Mouse (Mus musculus) MEL (cell line): ENCODE results near the gene Rpl3. TPM values are rescaled to one million over a fixed set of nuclear protein-coding genes. Genes with fewer than 3 reads are reported as not detected.
A peak's percentile ranks its signal among the peaks of the same experiment; 100 is the strongest.

ENCODE experiments used
- DNase-seq: peaks from one replicate; pipeline ENCODE4 v3.0.0; 2011; ENCODE audit warnings: low read depth, low spot score
- H3K27ac ChIP-seq: 2 replicates; pipeline ENCODE4 v1.5.1; 2012; ENCODE audit warnings: low read depth, mild to moderate bottlenecking, control low read depth, low read length, moderate library complexity; ENCODE audit not compliant: control insufficient read depth
- H3K27me3 ChIP-seq, 2 experiments: fragments of 150-350 bp in 1 of 2; sonication (generic) in 1 of 2; 2 replicates each; pipeline ENCODE4 v1.6.1; 2012; ENCODE audit warnings: low read length in 2 of 2, mild to moderate bottlenecking in 2 of 2, improper control_type of control experiment in 1 of 2, moderate library complexity in 1 of 2; ENCODE audit not compliant: insufficient read depth in 2 of 2, control insufficient read depth in 1 of 2
- H3K36me3 ChIP-seq, 2 experiments: 2 replicates each; pipeline ENCODE4 v1.6.1; 2012 to 2014; ENCODE audit warnings: low read length in 2 of 2, improper control_type of control experiment in 1 of 2, inconsistent platforms in 1 of 2, mild to moderate bottlenecking in 1 of 2; ENCODE audit not compliant: insufficient read depth in 2 of 2, control insufficient read depth in 1 of 2
- H3K4me1 ChIP-seq, 2 experiments: fragments of 150-350 bp in 1 of 2; sonication (generic) in 1 of 2; 2 replicates each; pipeline ENCODE4 v1.6.1; 2012; ENCODE audit warnings: low read length in 2 of 2, improper control_type of control experiment in 1 of 2, mild to moderate bottlenecking in 1 of 2; ENCODE audit not compliant: insufficient read depth in 2 of 2, control insufficient read depth in 1 of 2
- H3K4me3 ChIP-seq, 2 experiments: fragments of 150-350 bp in 1 of 2; sonication (generic) in 1 of 2; 2 replicates each; pipeline ENCODE4 v1.5.1; 2012; ENCODE audit warnings: low read depth in 2 of 2, low read length in 2 of 2, mild to moderate bottlenecking in 2 of 2, moderate library complexity in 2 of 2, control low read depth in 1 of 2, improper control_type of control experiment in 1 of 2; ENCODE audit not compliant: control insufficient read depth in 1 of 2, insufficient read depth in 1 of 2
- H3K79me2 ChIP-seq: 2 replicates; pipeline ENCODE4 v1.6.1; 2012; ENCODE audit warnings: mild to moderate bottlenecking, low read length, moderate library complexity; ENCODE audit not compliant: control insufficient read depth, poor library complexity, insufficient read depth
- H3K9ac ChIP-seq: 2 replicates; pipeline ENCODE4 v1.6.1; 2012; ENCODE audit warnings: low read depth, mild to moderate bottlenecking, control low read depth, low read length, moderate library complexity; ENCODE audit not compliant: control insufficient read depth, poor library complexity, severe bottlenecking
- H3K9me3 ChIP-seq: fragments of 150-350 bp; sonication (generic); replicated peaks from 2 replicates; pipeline ENCODE4 v1.6.1; 2012; ENCODE audit warnings: mild to moderate bottlenecking, low read length, improper control_type of control experiment, moderate library complexity; ENCODE audit not compliant: insufficient read depth
- CHD2 ChIP-seq: IDR thresholded peaks from 2 replicates; pipeline ENCODE4 v1.6.1; 2011; ENCODE audit warnings: low read length, improper control_type of control experiment
- CTCF ChIP-seq, 3 experiments: IDR thresholded peaks in 2 of 3; conservative IDR thresholded peaks in 1 of 3; 2 replicates each; pipeline ENCODE4 v1.5.1; 2011 to 2012; ENCODE audit warnings: low read length in 3 of 3, low read depth in 2 of 3, mild to moderate bottlenecking in 2 of 3, improper control_type of control experiment in 1 of 3, inconsistent platforms in 1 of 3, mixed read lengths in 1 of 3, moderate library complexity in 1 of 3; ENCODE audit not compliant: control insufficient read depth in 1 of 3, insufficient read depth in 1 of 3, poor library complexity in 1 of 3, severe bottlenecking in 1 of 3
- E2F4 ChIP-seq: IDR thresholded peaks from 2 replicates; pipeline ENCODE4 v1.6.1; 2011; ENCODE audit warnings: low read depth, low read length, improper control_type of control experiment, borderline replicate concordance
- ELF1 ChIP-seq: IDR thresholded peaks from 2 replicates; pipeline ENCODE4 v1.6.1; 2014; ENCODE audit warnings: low read depth, mild to moderate bottlenecking, inconsistent platforms, low read length, improper control_type of control experiment, moderate library complexity
- EP300 ChIP-seq, 2 experiments: IDR thresholded peaks; 2 replicates each; pipeline ENCODE4 v1.6.1; 2011; ENCODE audit warnings: improper control_type of control experiment in 2 of 2, low read length in 2 of 2, low read depth in 1 of 2, mild to moderate bottlenecking in 1 of 2
- HCFC1 ChIP-seq: IDR thresholded peaks from 2 replicates; pipeline ENCODE4 v1.6.1; 2012; ENCODE audit warnings: low read depth, mild to moderate bottlenecking, inconsistent platforms, low read length, improper control_type of control experiment, moderate library complexity
- JUND ChIP-seq: IDR thresholded peaks from 2 replicates; pipeline ENCODE4 v1.6.1; 2011; ENCODE audit warnings: low read depth, mild to moderate bottlenecking, improper control_type of control experiment, low read length
- MAZ ChIP-seq: IDR thresholded peaks from 2 replicates; pipeline ENCODE4 v1.6.1; 2012; ENCODE audit warnings: low read depth, mild to moderate bottlenecking, inconsistent platforms, low read length, improper control_type of control experiment
- MXI1 ChIP-seq: IDR thresholded peaks from 2 replicates; pipeline ENCODE4 v1.6.1; 2011; ENCODE audit warnings: mild to moderate bottlenecking, low read depth, low read length, improper control_type of control experiment
- MYB ChIP-seq: IDR thresholded peaks from 2 replicates; pipeline ENCODE4 v1.6.1; 2011; ENCODE audit warnings: mild to moderate bottlenecking, low read depth, low read length, improper control_type of control experiment
- NELFE ChIP-seq: IDR thresholded peaks from 2 replicates; pipeline ENCODE4 v1.6.1; 2011; ENCODE audit warnings: low read depth, low read length, improper control_type of control experiment
- NRF1 ChIP-seq: IDR thresholded peaks from 2 replicates; pipeline ENCODE4 v1.6.1; 2014; ENCODE audit warnings: low read depth, mild to moderate bottlenecking, inconsistent platforms, low read length, improper control_type of control experiment, moderate library complexity; ENCODE audit not compliant: poor library complexity, insufficient read depth, severe bottlenecking
- POLR2AphosphoS2 ChIP-seq: IDR thresholded peaks from 2 replicates; pipeline ENCODE4 v1.6.1; 2011; ENCODE audit warnings: low read length, improper control_type of control experiment
- RCOR1 ChIP-seq: IDR thresholded peaks from 2 replicates; pipeline ENCODE4 v1.6.1; 2012; ENCODE audit warnings: low read depth, mild to moderate bottlenecking, inconsistent platforms, low read length, improper control_type of control experiment
- SIN3A ChIP-seq: IDR thresholded peaks from 2 replicates; pipeline ENCODE4 v1.6.1; 2012; ENCODE audit warnings: low read length, improper control_type of control experiment, inconsistent platforms
- SMC3 ChIP-seq: IDR thresholded peaks from 2 replicates; pipeline ENCODE4 v1.6.1; 2011; ENCODE audit warnings: low read depth, low read length, improper control_type of control experiment
- TBP ChIP-seq: IDR thresholded peaks from 2 replicates; pipeline ENCODE4 v1.8.0; 2011; ENCODE audit warnings: low read depth, low read length, improper control_type of control experiment
- USF2 ChIP-seq, 2 experiments: IDR thresholded peaks; 2 replicates each; pipeline ENCODE4 v1.6.1; 2011 to 2012; ENCODE audit warnings: improper control_type of control experiment in 2 of 2, low read length in 2 of 2, borderline replicate concordance in 1 of 2, inconsistent platforms in 1 of 2, low read depth in 1 of 2, mild to moderate bottlenecking in 1 of 2; ENCODE audit not compliant: insufficient read depth in 1 of 2
- ZC3H11A ChIP-seq: IDR thresholded peaks from 2 replicates; pipeline ENCODE4 v1.6.1; 2012; ENCODE audit warnings: low read depth, mild to moderate bottlenecking, inconsistent platforms, low read length, improper control_type of control experiment
- ZMIZ1 ChIP-seq: IDR thresholded peaks from 2 replicates; pipeline ENCODE4 v1.6.1; 2012; ENCODE audit warnings: low read depth, mild to moderate bottlenecking, inconsistent platforms, low read length, improper control_type of control experiment, moderate library complexity
- ZNF384 ChIP-seq: IDR thresholded peaks from 2 replicates; pipeline ENCODE4 v1.6.1; 2012; ENCODE audit warnings: low read depth, mild to moderate bottlenecking, inconsistent platforms, low read length, improper control_type of control experiment
- polyA plus RNA-seq, 2 experiments: library from polyadenylated mRNA; stranded (reverse) in 1 of 2; unstranded in 1 of 2; fragments of >175 nt in 1 of 2; fragments of >200 nt in 1 of 2; gene quantifications; 2 replicates each; pipeline versions ENCODE4 v1.2.1 to v1.2.4; 2012; ENCODE audit warnings: low replicate concordance in 2 of 2, low read depth in 1 of 2; ENCODE audit not compliant: insufficient read length in 2 of 2, insufficient read depth in 1 of 2, missing spikeins in 1 of 2
- total RNA-seq: library from RNA; depleted of rRNA; stranded (reverse); fragments of 300-350 nt; gene quantifications from 2 replicates; pipeline ENCODE4 v1.2.3, GENCODE M21; 2012

Gene Rpl3
- total and polyA plus RNA-seq, 3 experiments: 543 to 1,686 (median 1,096) TPM

DNA sequence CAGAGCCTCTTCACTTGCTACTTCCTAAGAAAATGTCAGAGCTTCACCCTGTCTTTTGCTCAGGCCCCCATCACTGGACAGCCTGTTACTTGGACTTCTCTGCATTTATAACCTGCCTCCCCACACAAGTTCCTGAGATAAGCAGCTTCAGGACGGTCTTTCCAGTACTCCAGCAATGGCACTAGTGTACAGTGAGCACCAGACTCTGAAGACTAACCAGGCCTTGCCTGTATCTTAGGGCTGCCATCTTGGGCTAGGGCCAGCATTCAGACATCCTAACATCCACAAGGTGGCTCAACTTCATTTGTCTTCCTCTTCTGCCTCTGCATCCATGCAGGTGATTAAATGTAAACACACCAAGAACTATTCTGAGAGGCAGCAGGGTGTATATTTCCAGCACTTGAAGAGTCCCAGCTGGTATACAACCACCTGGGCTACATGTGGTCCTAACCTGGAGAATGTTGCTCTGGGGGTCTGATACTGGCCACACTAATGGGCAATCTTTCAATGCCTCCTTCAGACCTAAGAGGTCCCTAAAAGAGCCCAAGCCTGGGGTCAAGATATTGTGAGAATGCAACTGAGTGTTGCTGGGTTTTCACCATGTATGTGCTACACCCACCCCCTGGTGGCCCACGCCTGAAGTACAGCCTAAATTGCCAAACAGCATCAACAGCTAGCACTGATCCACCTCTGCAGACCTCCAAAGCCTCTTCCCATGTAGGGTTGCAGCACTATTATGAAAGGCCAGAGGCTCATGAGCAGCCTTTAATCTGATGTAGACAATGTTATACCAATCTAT, 15.1 kb downstream of the Rpl3 start (continued):
- TF ChIP-seq SIN3A (peak; percentile 24; the same call in 1 of the 2 replicates), ZMIZ1 (peak; percentile 96), EP300 (IDR thresholded peaks at IDR 0.05; ENCODE audit: low read depth in 1 of 2, low read length in 2 of 2) (no peak), MYB (peak; percentile 79)

DNA sequence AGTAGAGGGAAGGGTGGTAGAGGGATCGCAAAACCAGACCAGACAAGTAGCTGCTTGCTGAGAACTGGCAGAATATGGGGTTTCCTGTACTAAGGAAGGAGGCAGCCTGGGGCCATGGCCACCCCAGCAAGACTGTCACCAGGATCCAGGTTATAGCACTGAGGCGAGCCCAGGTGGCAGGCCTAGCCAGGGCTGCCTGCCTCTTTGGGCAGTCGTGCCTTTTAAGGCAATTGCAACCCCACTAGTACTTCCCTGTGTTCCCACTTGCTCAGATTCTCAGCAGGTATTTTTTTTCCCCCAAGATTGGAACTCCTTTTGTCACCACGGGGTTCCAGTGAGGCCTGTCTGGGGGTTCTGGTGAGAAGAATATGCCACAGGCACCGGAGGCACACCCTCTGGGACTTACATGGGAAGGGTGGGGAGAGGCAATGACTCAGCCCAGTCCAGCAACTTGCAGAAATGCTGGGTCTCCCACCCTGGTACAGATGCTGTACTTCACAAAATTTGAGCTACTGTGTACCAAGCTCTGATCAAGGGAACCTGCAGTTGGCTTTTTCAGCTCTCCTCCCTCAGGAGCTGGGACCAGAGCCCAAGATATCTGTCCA, 15.8 kb downstream of the Rpl3 start:
- Histone ChIP-seq H3K9me3 (no peaks in the 10 kb centered on the region), H3K27ac (peak overlapping the region; percentile 11; the same call in 1 of the 2 replicates), H3K36me3 (peaks cover 6 to 15% of the 10 kb centered on the region in 2 experiments; a peak in 3 of 4 replicates), H3K79me2 (peaks cover 22% of the 10 kb centered on the region), H3K4me3 (no peak overlapping the region), H3K27me3 (no peaks in the 10 kb centered on the region), H3K9ac (no peak overlapping the region), H3K4me1 (no peaks in the 10 kb centered on the region)
- DNase-seq: no peak
- TF ChIP-seq TBP (peak; percentile 57; the same call in 1 of the 2 replicates), USF2 (IDR thresholded peaks at IDR 0.05; ENCODE audit: borderline replicate concordance in 1 of 2, insufficient read depth in 1 of 2, low read depth in 1 of 2, low read length in 2 of 2) (no peak), JUND (no peak), POLR2AphosphoS2 (0 out of 2 replicates have a peak, but pooled peaks have one; percentile 99), CHD2 (no peak; the same call in 1 of the 2 replicates), SMC3 (peak; percentile 0; the same call in 1 of the 2 replicates), ZNF384 (no peak), MAZ (peak; percentile 38; the same call in 1 of the 2 replicates), ELF1 (no peak), MXI1 (0 out of 2 replicates have a peak, but pooled peaks have one; percentile 28), RCOR1 (0 out of 2 replicates have a peak, but pooled peaks have one; percentile 2), SIN3A (peak; percentile 55), HCFC1 (peak; percentile 20; the same call in 1 of the 2 replicates), ZC3H11A (no peak), EP300 (IDR thresholded peaks at IDR 0.05; ENCODE audit: low read depth in 1 of 2, low read length in 2 of 2) (0 out of 4 replicates have a peak, but pooled peaks of 1 of the 2 experiments have one; percentile 11), NRF1 (no peak), E2F4 (0 out of 2 replicates have a peak, but pooled peaks have one; percentile 8), NELFE (peak; percentile 1; the same call in 1 of the 2 replicates), CTCF (IDR thresholded peaks at IDR 0.05 in 2 of 3, conservative IDR thresholded peaks at IDR 0.05 in 1 of 3; ENCODE audit: control insufficient read depth in 1 of 3, insufficient read depth in 1 of 3, low read depth in 2 of 3, low read length in 3 of 3, poor library complexity in 1 of 3, severe bottlenecking in 1 of 3) (no peak)
